Mouse (Mus musculus) heart, embryonic 16.5 days (tissue): ENCODE results near the gene Psmf1. TPM values are rescaled to one million over a fixed set of nuclear protein-coding genes. Genes with fewer than 3 reads are reported as not detected.

ENCODE experiments used
- ATAC-seq: fragments of 200-750 bp; cut with Nextera tagmentation; replicated peaks from 2 replicates; pipeline ENCODE4 v1.8.0; 2017; ENCODE audit warnings: moderate number of reproducible peaks; ENCODE audit not compliant: insufficient read depth, low FRiP score; ENCODE audit errors: extremely low read depth
- H3K27ac ChIP-seq: fragments of 300-500 bp; sonication (generic); 2 replicates; pipeline ENCODE4 v1.5.1; 2014; ENCODE audit warnings: mild to moderate bottlenecking, low read length, control low read depth, moderate library complexity
- H3K27me3 ChIP-seq: fragments of 300-500 bp; sonication (generic); 2 replicates; pipeline ENCODE4 v1.6.1; 2014; ENCODE audit warnings: low read length, mixed read lengths; ENCODE audit not compliant: control insufficient read depth, insufficient read depth
- H3K36me3 ChIP-seq: fragments of 300-500 bp; sonication (generic); 2 replicates; pipeline ENCODE4 v1.6.1; 2014; ENCODE audit not compliant: control insufficient read depth, insufficient read depth
- H3K4me1 ChIP-seq: fragments of 300-500 bp; sonication (generic); 2 replicates; pipeline ENCODE4 v1.6.1; 2014; ENCODE audit warnings: low read length, mixed read lengths; ENCODE audit not compliant: control insufficient read depth, insufficient read depth
- H3K4me2 ChIP-seq: fragments of 300-500 bp; sonication (generic); 2 replicates; pipeline ENCODE4 v1.6.1; 2014; ENCODE audit warnings: low read depth, mild to moderate bottlenecking, control low read depth, low read length
- H3K4me3 ChIP-seq: fragments of 300-500 bp; sonication (generic); 2 replicates; pipeline ENCODE4 v1.5.1; 2014; ENCODE audit warnings: mild to moderate bottlenecking, control low read depth, low read length
- H3K9ac ChIP-seq: fragments of 300-500 bp; sonication (generic); 2 replicates; pipeline ENCODE4 v1.6.1; 2014; ENCODE audit warnings: low read length, control low read depth
- H3K9me3 ChIP-seq: fragments of 300-500 bp; sonication (generic); replicated peaks from 2 replicates; pipeline ENCODE4 v1.6.1; 2016; ENCODE audit warnings: low read length; ENCODE audit not compliant: control insufficient read depth
- WGBS: fragments of 180-500 bp; shearing (Covaris S2); extraction: QIAGEN DNeasy Blood & Tissue Kit; methylation state at CpG from one replicate; pipeline ENCODE4 v1.1.7; 2014; 5-methylcytosine and 5-hydroxymethylcytosine counted together
- polyA plus RNA-seq: library from polyadenylated mRNA; unstranded; fragments of >200 nt; fragmentation: Nextera tagmentation; extraction: Ambion mirVana; gene quantifications from 2 replicates; pipeline ENCODE4 v1.2.1, GENCODE M21; 2015

Gene Psmf1
- polyA plus RNA-seq, 1 experiment from 2014 or later = 32.4 TPM

DNA sequence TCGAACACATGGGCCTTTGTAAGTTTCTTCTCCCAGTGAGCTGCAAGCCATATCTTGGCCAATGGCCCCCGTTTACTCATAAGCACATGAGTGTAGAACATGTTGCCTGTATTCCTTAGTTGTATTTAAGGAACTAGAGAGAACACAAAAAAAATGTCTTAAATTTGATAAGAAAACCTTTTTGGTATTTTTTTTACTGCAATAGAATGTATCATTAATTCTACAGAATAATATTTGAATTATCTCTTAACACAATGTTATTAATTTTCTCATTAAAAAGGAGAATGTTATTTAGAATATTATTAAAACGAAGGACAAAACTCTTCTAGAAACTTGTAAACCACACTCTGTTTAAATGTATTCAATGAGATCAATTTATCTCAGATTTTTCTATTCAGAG, 75.6 kb downstream of the Psmf1 start, which contains the start of gene Rad21l:
Gene Rad21l (minus strand): TSS at position 101 of the 400 bp plus-strand sequence.
- Histone ChIP-seq H3K4me2 (no peak within 1 kb of the TSS), H3K4me3 (no peak within 1 kb of the TSS), H3K36me3 (no peaks in the 10 kb centered on the region), H3K27me3 (peaks cover 5% of the 10 kb centered on the region; the same call in 1 of the 2 replicates), H3K4me1 (no peaks in the 10 kb centered on the region), H3K9me3 (no peaks in the 10 kb centered on the region), H3K27ac (no peak within 1 kb of the TSS), H3K9ac (no peak within 1 kb of the TSS)
- ATAC-seq = no peak
- WGBS = 62% methylated on average over 3 of the region's 3 CpGs

Other genes with a start within 250 kb of the Psmf1 start
- 640 and 684 TPM in 2 replicates for gene Fkbp1a, start 201.7 kb downstream of the Psmf1 start, polyA plus RNA-seq
- 2.2 and 2.6 TPM in 2 replicates for gene Sdcbp2, start 171.6 kb downstream of the Psmf1 start, polyA plus RNA-seq
- gene Snph, start 111.6 kb downstream of the Psmf1 start, polyA plus RNA-seq = 0.05 and 0.10 TPM in 2 replicates
- not detected in 2 replicates for gene Rad21l, start 75.7 kb downstream of the Psmf1 start, polyA plus RNA-seq
- 3.1 and 3.2 TPM in 2 replicates for gene Tmem74b, start 42.2 kb downstream of the Psmf1 start, polyA plus RNA-seq
- gene Rspo4, start 98.7 kb upstream of the Psmf1 start, polyA plus RNA-seq = 0.07 TPM in 1 of 2 replicates, not detected in the other
- gene Angpt4, start 167.0 kb upstream of the Psmf1 start, polyA plus RNA-seq = 0.69 and 2.0 TPM in 2 replicates
- gene Fam110a, start 236.0 kb upstream of the Psmf1 start, polyA plus RNA-seq = 10.9 and 12.3 TPM in 2 replicates